Mouse (Mus musculus): ENCODE measurements around the gene Tmem132c.

Tmem132c gene

DNA sequence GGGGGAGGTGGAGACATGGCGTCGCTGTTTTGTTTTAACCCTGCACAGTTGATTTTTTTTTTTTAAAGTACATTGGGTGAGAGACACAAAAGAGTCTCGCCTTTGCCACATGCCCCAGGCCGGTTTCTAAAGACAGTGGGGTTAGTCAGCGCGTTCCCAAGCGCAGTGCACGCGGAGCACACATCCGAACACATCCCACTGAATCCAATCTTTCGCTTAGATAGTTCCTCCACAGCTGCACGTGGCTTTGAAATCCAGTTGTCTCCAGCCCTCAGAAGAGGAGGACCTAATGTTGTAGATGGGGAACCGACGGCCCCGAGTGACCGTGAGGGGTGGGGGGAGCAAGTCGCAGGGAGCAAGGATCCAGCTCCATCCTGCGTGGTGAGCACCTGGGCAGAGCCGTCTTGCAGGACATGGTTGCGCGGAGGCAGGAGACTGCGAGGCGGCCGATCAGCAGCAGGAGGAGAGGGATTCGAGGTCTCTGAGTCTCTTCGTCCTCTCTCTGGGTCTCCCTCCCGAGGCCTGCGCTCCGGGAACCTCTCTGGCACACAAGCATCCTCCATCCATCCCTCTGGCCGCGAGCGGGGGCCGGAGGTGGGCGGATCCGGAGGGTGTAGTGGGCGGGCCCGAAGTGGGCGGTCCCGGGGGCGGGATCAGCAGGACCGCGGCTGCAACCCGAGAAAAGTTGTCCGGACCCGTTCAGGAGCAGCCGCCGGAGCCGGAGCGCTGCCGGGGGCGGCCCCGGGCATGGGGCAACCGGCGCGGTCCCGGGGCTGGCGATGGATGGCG is at the start of gene Tmem132c:
Gene Tmem132c, plus strand, starts transcription at position 673 of the 789 bp plus-strand sequence.
- DNase-seq: peak; percentile 85 to 92

DNA sequence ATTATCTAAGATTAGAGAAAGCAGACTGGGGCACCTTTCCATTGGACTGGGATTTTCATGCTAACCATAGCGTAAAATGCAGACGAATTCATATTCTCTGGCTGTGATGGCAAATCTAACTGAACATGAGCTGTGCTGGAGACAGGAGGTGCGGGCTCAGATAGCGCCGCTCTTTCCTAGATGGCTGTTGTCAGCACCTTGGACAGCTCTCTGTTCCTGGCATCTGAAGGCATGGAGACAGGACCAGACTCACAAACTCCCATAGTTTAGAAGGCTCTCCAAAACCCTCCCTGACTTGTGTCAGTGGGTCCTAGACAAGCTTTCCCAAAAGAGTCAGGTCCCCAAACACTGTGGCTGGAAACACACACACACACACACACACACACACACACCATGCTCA is 49.7 kb upstream of the Tmem132c start:
- DNase-seq: no peak

DNA sequence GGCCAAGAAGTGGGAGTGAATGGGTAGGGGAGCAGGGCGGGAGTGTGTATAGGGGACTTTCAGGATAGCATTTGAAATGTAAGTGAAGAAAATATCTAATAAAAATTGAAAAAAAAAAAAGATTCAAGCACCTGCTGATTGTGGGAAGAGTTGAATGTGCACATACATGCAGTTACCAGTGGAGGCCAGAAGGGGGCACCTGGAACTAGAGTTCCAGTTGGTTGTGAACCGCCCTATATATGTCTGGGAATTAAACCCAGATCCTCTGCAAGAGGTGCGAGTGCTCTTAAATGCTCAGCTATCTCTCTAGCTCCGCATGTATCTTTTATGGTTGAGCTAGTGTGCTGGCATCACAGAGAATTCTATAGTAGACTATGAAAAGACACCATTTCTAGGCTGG is 42.8 kb upstream of the Tmem132c start:
- peak; percentile 5 for DNase-seq

- no peak for DNase-seq
Observed at GRCm38 (mm10) chr5:127204881-127205280, 36.7 kb upstream of the Tmem132c start.

DNA sequence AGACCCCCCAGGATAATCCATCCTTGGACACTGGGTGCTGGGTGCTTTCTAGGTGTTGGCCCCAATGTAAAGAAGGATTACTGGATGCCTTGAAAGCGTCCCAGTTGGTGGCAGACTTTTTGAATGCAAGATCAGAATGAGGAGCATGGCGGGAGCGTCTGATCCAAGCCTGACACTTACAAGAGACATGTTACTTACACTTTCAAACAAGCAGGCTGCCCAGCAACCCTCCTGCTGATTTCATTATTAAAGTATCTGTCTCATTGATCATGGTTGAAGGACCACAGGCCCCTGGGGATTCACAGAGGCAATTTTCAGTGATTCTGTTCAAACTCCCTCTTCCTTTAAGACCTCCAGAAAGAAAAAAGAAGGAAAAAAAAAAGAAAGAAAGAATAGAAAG is 25.2 kb upstream of the Tmem132c start:
- no peak for DNase-seq

- no peak for DNase-seq
Observed at GRCm38 (mm10) chr5:127217725-127218124, 23.9 kb upstream of the Tmem132c start.

GRCm38 (mm10) chr5:127227929-127228595 is 13.5 kb upstream of the Tmem132c start:
- no peak for DNase-seq

GRCm38 (mm10) chr5:127234715-127235114 is 6.9 kb upstream of the Tmem132c start:
- no peak for DNase-seq

DNA sequence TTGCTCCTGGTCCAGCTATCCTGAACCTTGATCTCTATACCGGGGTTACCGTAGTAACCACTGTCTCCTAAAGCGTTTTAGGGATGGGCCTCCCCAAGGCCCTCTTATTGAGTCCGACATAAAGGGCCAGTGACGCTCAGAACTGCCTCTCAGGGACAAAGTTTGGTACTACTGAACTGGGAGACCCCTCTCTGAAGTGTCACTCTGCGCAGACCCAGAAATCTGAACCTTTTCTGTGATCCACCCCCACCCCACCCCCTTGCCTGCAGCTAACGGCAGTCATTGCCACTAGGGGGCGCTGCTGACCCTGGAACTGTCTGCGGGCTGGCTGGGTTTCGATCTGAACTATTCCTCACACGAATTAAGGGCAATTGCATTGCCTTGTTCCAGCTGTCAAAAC is 6.4 kb upstream of the Tmem132c start:
- DNase-seq: peak; percentile 88 to 91

- DNase-seq: no peak
Observed at GRCm38 (mm10) chr5:127239706-127240105, 1.9 kb upstream of the Tmem132c start.

GRCm38 (mm10) chr5:127240646-127241045 is 962 bp upstream of the Tmem132c start:
- no peak for DNase-seq

DNA sequence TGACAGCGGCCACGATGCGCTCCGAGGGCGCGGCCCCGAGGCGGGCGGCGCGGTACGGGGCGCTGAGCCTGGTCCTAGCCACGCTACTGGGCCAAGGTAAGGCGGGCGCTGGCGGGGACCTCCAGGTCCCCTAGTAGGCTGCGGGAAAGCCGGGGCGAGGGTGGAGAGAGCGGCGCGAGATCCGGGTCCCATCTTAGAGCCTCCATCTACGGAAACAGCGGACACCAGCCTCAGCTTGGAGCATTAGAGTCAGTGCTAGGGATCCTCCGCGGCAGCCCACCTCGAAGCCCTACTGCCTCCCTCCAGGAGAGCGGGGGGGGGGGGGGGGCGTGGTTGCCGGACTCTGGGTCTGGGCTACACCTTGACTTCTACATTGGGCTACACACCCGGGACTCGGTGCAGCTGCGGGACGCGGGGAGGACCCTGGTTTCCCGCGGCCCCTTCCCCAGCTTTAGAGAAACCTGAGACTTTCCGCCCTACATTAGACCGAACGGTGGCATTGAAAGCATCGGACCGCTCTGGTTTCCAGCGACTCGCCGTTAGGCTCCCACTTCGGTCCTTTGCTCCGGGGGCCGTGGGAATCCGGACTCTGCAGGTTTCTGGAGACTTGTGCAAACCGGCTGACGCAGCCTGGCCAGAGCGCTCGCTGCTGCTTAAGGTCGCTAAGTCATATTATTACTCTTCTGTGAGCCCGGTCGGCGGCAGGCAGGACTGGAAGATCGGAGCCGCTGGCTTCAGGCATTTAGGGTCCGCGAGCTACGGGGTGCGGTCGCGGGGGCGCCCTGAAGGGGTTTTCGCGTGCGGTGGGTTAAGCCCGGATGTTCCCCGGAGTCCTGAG is 536 bp downstream of the Tmem132c start:
- peak; percentile 36 to 46 for DNase-seq

DNA sequence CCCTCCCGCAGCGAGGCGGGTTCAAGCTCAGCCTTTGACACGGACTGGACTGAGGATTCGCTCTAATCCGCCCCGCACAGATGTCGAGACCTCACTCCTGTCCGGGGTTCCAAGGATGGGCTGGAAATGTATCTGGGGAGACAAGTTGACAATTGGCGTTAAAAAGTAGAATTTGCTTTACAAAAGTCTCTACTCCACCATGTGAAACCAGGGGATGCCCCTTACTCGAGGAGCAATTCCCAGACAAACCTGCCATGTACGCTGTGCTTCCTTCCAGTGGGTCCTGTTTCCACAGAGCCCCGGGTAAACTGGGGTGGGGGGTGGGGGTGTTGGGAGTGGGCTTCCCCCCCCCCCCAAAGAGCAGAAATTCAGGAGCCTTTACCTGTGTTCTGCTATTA is 1.2 kb downstream of the Tmem132c start:
- DNase-seq: no peak

DNA sequence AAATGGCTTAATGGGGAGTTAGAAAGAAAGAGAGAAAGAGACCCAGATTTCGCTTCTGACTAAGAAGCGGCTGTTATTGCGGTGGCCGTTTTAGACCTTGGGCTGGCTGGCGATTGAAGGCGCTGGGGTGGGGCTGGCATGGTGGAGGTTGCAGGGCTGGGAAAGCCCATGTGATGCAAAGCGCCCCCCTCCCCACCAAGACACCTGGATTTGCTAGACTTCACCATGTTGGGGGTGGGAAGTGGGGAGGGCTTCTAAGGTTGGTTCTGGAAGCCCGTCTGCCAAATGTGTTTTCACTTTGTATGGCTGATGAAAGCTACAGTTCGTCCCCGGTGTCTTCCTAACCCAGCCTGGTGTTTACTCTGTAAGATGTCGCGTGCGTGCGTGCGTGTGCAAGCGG is 1.6 kb downstream of the Tmem132c start:
- peak; percentile 20 to 25 for DNase-seq

GRCm38 (mm10) chr5:127243611-127244010 is 2.0 kb downstream of the Tmem132c start:
- peak; percentile 56 to 61 for DNase-seq

- DNase-seq: no peak
Observed at GRCm38 (mm10) chr5:127253263-127253662, 11.7 kb downstream of the Tmem132c start.

DNA sequence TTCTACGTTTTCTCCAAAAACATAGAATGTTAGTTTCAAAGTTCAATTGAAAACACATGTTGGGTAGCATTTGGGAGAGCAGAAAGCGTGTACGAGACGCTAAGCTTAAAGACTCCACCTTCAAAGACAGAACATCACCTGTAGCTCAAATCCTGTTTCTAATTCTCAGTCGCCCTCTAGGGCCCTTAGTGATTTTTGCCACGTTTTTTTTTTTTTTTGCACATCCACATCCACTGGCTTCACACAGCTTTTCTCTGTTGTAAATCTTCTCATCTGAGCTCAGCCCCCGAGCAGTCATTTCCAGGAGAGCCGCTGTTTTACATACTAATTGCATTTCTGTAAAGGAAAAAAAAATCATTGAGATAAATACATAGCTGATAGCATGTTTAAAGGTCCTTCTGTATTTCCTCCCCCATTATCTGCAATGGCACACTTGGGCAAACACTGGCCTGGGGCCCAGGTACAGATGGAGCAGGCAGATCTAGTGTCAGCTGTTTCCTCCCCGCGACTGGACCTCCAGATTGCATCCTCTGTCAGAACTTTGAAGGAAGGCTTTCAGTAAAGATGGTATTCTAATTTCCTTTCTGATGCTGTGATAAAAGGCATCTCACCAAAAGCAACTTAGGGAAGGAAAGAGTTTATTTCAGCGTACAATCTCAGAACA is 15.5 kb downstream of the Tmem132c start:
- peak; percentile 42 to 64 for DNase-seq

GRCm38 (mm10) chr5:127262136-127262535 is 20.5 kb downstream of the Tmem132c start:
- no peak for DNase-seq

GRCm38 (mm10) chr5:127271145-127271544 is 29.5 kb downstream of the Tmem132c start:
- no peak for DNase-seq

- no peak for DNase-seq
Observed at GRCm38 (mm10) chr5:127279462-127279861, 37.9 kb downstream of the Tmem132c start.

DNA sequence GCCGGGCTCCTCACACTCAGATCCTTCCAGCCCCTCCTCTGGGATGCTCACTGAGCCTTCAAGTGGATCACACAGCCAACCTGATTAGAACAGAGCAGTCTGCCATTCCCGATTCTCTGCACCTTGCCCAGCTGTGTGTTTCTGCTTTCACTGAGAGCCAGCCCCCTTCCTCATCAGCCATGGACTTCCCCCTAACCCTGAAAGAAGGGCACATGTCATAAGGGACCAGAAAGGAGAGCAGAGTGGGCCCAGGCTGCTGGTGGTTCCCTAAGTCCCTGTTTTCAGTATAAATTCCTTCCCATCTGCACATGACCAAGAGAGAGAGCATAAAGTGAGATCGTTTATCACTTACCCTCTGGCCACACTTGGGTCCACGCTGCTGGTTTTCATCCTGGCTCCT is 39.6 kb downstream of the Tmem132c start:
- DNase-seq: no peak

DNA sequence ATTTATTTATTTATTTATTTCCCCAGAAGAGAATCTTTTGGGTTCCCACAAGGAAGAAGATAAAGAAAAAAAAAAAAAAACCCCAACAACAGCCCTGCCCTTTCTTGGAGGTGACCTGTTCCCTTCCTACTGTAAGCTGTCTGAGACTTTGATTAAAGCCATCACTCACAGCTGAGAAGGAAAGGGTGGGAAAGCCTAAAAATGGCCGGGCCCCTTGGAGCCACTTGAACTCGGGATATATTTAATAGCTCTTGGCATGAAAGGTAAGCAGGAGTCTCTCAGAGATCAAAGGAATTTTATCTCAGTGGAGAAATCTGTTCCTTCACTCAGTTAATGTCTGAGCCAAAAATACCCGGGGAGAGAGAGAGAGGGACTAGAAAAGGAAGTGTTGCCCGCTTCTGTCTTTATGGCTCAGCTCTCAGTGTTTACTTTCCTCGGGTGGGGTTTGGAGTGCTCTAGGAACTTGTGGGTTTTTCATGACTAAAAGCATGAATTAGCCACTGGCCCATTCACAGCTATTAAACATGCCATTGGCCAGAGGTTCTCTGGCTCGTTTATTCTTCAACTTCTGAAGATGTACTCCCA is 41.0 kb downstream of the Tmem132c start:
- DNase-seq: no peak

All from cerebellum, postnatal 36 days (tissue).